Mouse (Mus musculus): ENCODE results near the gene Sp9. TPM values are rescaled to one million over a fixed set of nuclear protein-coding genes. Genes with fewer than 3 reads are reported as not detected.

The Sp9 gene
- polyA plus RNA-seq, 1 experiment, result not detected

- H3K4me3 ChIP-seq (replicated peaks), result no peak overlapping the region
- no peak for TF ChIP-seq GATA1 (IDR thresholded peaks at IDR 0.05; ENCODE audit: low read length)
- TF ChIP-seq TAL1 (IDR thresholded peaks at IDR 0.05; ENCODE audit: low read length), result no peak
- H3K36me3 ChIP-seq (ENCODE audit: control insufficient read depth), result no peaks in the 10 kb centered on the region
- peaks cover 11% of the 10 kb centered on the region; the same call in 1 of the 2 replicates for H3K9me3 ChIP-seq (ENCODE audit: control insufficient read depth, low read length)
- peaks cover under 1% of the 10 kb centered on the region for H3K4me1 ChIP-seq (ENCODE audit: control insufficient read depth)
- H3K27me3 ChIP-seq (ENCODE audit: control insufficient read depth), result peaks cover 100% of the 10 kb centered on the region
Measured at GRCm38 (mm10) chr2:73266623-73267022, 5.1 kb upstream of the Sp9 start.

- no peak for TF ChIP-seq TAL1 (IDR thresholded peaks at IDR 0.05; ENCODE audit: low read length)
- TF ChIP-seq GATA1 (IDR thresholded peaks at IDR 0.05; ENCODE audit: low read length), result no peak
- H3K27me3 ChIP-seq (ENCODE audit: control insufficient read depth), result peaks cover 100% of the 10 kb centered on the region
- peaks cover 14% of the 10 kb centered on the region; the same call in 1 of the 2 replicates for H3K9me3 ChIP-seq (ENCODE audit: control insufficient read depth, low read length)
- no peak overlapping the region for H3K4me3 ChIP-seq (replicated peaks)
- H3K4me1 ChIP-seq (ENCODE audit: control insufficient read depth), result peaks cover 3% of the 10 kb centered on the region
- no peaks in the 10 kb centered on the region for H3K36me3 ChIP-seq (ENCODE audit: control insufficient read depth)
Measured at GRCm38 (mm10) chr2:73267231-73267630, 4.5 kb upstream of the Sp9 start.

GRCm38 (mm10) chr2:73267818-73268217 lies 3.9 kb upstream of the Sp9 start:
- H3K36me3 ChIP-seq (ENCODE audit: control insufficient read depth), result no peaks in the 10 kb centered on the region
- TF ChIP-seq GATA1 (IDR thresholded peaks at IDR 0.05; ENCODE audit: low read length) (no peak), TAL1 (IDR thresholded peaks at IDR 0.05; ENCODE audit: low read length) (no peak)

GRCm38 (mm10) chr2:73268281-73268680 lies 3.4 kb upstream of the Sp9 start:
- Histone ChIP-seq H3K4me3 (replicated peaks) (no peak overlapping the region), H3K27me3 (ENCODE audit: control insufficient read depth) (peaks cover 100% of the 10 kb centered on the region), H3K36me3 (ENCODE audit: control insufficient read depth) (no peaks in the 10 kb centered on the region), H3K9me3 (ENCODE audit: control insufficient read depth, low read length) (peaks cover 22% of the 10 kb centered on the region; the same call in 1 of the 2 replicates), H3K4me1 (ENCODE audit: control insufficient read depth) (peaks cover 10% of the 10 kb centered on the region)
- TF ChIP-seq TAL1 (IDR thresholded peaks at IDR 0.05; ENCODE audit: low read length), result no peak
- TF ChIP-seq GATA1 (IDR thresholded peaks at IDR 0.05; ENCODE audit: low read length), result no peak

More at GRCm38 (mm10) chr2:73267818-73268217, 3.9 kb upstream of the Sp9 start:
- peaks cover 100% of the 10 kb centered on the region for H3K27me3 ChIP-seq (ENCODE audit: control insufficient read depth)
- H3K4me1 ChIP-seq (ENCODE audit: control insufficient read depth), result peaks cover 6% of the 10 kb centered on the region
- peaks cover 17% of the 10 kb centered on the region; the same call in 1 of the 2 replicates for H3K9me3 ChIP-seq (ENCODE audit: control insufficient read depth, low read length)
- H3K4me3 ChIP-seq (replicated peaks), result no peak overlapping the region

- peaks cover 100% of the 10 kb centered on the region for H3K27me3 ChIP-seq (ENCODE audit: control insufficient read depth)
- no peaks in the 10 kb centered on the region for H3K36me3 ChIP-seq (ENCODE audit: control insufficient read depth)
- H3K4me3 ChIP-seq (replicated peaks), result no peak overlapping the region
- H3K9me3 ChIP-seq (ENCODE audit: control insufficient read depth, low read length), result peaks cover 28% of the 10 kb centered on the region; the same call in 1 of the 2 replicates
- no peak for TF ChIP-seq GATA1 (IDR thresholded peaks at IDR 0.05; ENCODE audit: low read length)
- TF ChIP-seq TAL1 (IDR thresholded peaks at IDR 0.05; ENCODE audit: low read length), result no peak
- H3K4me1 ChIP-seq (ENCODE audit: control insufficient read depth), result peaks cover 16% of the 10 kb centered on the region
Measured at GRCm38 (mm10) chr2:73268836-73269395, 2.8 kb upstream of the Sp9 start.

- no peak overlapping the region for H3K4me3 ChIP-seq (replicated peaks)
- no peak for TF ChIP-seq GATA1 (IDR thresholded peaks at IDR 0.05; ENCODE audit: low read length)
- no peaks in the 10 kb centered on the region for H3K36me3 ChIP-seq (ENCODE audit: control insufficient read depth)
- H3K4me1 ChIP-seq (ENCODE audit: control insufficient read depth), result peaks cover 21% of the 10 kb centered on the region
- H3K27me3 ChIP-seq (ENCODE audit: control insufficient read depth), result peaks cover 100% of the 10 kb centered on the region
- peaks cover 33% of the 10 kb centered on the region; the same call in 1 of the 2 replicates for H3K9me3 ChIP-seq (ENCODE audit: control insufficient read depth, low read length)
Measured at GRCm38 (mm10) chr2:73269666-73270065, 2.1 kb upstream of the Sp9 start.

- peaks cover 100% of the 10 kb centered on the region for H3K27me3 ChIP-seq (ENCODE audit: control insufficient read depth)
- H3K36me3 ChIP-seq (ENCODE audit: control insufficient read depth), result no peaks in the 10 kb centered on the region
- no peak for TF ChIP-seq GATA1 (IDR thresholded peaks at IDR 0.05; ENCODE audit: low read length)
- TF ChIP-seq TAL1 (IDR thresholded peaks at IDR 0.05; ENCODE audit: low read length), result no peak
- peaks cover 33% of the 10 kb centered on the region; the same call in 1 of the 2 replicates for H3K9me3 ChIP-seq (ENCODE audit: control insufficient read depth, low read length)
- H3K4me1 ChIP-seq (ENCODE audit: control insufficient read depth), result peaks cover 21% of the 10 kb centered on the region
- H3K4me3 ChIP-seq (replicated peaks), result no peak overlapping the region
Measured at GRCm38 (mm10) chr2:73270071-73270592, 1.6 kb upstream of the Sp9 start.

- TF ChIP-seq TAL1 (IDR thresholded peaks at IDR 0.05; ENCODE audit: low read length) (no peak), GATA1 (IDR thresholded peaks at IDR 0.05; ENCODE audit: low read length) (no peak)
- Histone ChIP-seq H3K36me3 (ENCODE audit: control insufficient read depth) (no peaks in the 10 kb centered on the region), H3K4me3 (replicated peaks) (no peak overlapping the region), H3K9me3 (ENCODE audit: control insufficient read depth, low read length) (peaks cover 33% of the 10 kb centered on the region; the same call in 1 of the 2 replicates), H3K27me3 (ENCODE audit: control insufficient read depth) (peaks cover 100% of the 10 kb centered on the region), H3K4me1 (ENCODE audit: control insufficient read depth) (peaks cover 21% of the 10 kb centered on the region)
Measured at GRCm38 (mm10) chr2:73270593-73271458, 899 bp upstream of the Sp9 start.

Data from erythroblast, embryonic 14.5 days (primary cell).